Mouse (Mus musculus) mouse embryonic stem cell (cell line): ENCODE data around the gene Il34.

Source experiments
- in situ Hi-C, 2 experiments: fragments of 300-500 bp; cut with MboI; formaldehyde crosslinking; loops; 1 replicate in 1 of 2; 3 replicates in 1 of 2; pipeline ENCODE4 v1.14.3; 2019 to 2020; ENCODE audit warnings: low sequenced_read_pairs in 2 of 2, low pct_unique_long_range_greater_than_20kb in 1 of 2, mixed read lengths in 1 of 2; ENCODE audit not compliant: unreplicated experiment in 1 of 2

Il34 gene

DNA sequence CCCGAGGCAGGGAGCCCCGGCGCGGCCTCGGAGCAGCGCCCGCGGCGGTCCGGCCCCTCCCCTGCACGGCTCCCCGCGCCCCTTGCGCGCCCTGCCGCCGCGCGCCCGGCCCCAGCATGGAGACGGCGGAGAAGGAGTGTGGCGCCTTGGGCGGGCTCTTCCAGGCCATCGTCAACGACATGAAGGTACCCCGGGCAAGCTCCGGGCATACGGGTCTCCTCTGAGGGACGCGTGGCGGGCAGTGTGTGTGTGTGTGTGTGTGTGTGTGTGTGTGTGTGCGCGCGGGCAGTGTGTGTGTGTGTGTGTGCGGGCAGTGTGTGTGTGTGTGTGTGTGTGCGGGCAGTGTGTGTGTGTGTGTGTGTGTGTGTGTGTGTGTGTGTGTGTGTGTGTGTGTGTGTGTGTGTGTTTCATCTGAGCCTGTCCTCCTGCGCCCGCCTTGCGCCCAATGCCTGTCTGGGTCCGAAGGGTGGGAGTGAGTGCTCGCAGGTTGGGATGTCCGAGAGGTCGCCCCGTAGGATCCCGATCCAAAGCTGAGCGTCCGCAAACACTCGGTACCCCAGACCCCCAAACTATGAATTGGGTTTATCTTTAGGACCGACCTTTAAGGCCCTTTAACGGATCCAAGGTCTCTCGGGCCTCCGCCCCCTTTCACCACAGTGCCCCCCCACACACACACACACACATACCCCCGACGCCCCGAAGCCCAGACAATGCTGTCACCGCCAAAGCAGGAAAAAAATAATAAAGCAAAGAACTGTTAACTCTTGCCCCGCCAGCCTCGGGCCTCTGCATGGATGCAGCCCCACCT is 83.9 kb downstream of the Il34 start:
- in situ Hi-C loops = no loop called here

DNA sequence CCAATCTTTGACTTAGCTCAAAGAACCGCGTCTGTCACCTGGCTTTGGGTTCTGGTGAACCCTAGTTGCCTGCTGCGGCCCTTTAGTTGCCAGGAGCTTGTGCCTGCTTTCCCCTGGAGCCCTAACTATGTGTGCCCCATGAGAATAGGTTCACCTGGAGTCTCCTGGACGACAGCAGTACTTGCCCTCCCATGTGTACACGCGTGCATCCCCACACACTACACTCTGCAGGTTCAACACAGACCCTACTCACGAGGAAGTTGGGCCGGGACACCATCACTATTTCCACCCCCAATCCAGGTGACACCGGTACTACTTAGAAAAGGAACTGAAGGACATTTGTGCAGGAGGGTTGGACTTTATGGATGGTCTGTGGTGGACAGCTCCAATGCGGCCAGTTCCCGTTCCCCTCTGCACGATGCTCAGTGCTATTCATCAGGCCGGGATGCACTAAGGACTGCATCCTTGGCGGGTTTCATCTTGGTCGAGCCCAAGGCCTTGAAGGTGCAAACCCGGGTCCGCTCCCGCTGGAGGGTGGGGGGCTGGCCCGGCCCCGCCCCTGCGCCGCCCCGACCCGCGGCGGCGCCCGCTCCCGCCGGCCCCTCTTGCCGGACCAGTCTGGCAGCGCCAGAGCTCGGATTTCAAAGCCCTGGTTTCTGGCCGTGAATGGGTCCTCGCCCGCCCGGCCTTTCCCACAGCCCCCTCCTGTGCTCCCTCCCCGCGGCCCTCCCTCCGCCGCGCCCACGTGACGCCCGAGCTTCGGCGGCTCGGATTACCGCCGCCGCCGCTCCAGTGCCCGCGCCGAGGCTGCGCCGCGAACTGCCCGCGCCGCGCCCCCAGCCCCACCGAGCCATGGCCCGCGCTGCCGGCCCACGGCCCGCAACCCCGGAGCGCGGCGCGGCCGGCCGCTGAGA is 84.8 kb downstream of the Il34 start, which contains the start of gene Mtss1l:
TSS of gene Mtss1l (plus strand) at position 792 of the 914 bp plus-strand sequence.
- in situ Hi-C loops = no loop called here

DNA sequence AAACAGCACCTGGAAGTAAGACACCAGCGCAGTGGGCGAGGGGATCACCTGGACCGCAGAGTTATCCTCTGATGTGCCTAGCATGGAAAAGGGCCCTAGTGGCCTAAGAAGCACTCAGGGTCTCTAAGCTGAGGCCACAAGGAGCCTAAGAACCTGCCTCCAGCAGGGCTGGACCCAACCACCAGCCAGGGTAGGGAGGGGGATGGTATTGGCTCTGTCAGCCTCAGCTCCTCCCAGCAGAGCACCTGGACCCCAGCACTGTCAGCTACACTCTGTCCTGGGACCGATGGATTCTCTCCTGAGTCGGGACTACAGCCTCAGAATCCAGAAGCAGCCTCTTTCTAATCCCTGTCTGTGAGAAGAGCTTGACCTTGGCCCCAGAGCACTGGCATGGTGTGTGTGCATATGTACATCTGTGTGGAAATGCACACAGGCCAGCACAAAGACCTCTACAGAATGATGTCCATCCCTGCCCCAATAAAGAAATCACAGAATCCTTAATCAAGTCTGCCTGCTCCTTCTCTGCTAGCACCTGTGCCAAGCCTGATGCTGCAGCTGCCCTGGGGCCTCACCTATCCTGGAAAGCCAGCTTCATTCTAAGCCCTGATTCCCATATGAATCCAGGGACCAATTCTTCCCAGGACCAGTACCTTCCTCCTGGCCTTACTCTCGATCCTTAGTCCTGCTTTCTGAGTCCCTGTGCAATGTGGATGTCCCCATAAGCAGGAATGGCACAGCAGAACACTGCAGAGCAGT is 85.6 kb downstream of the Il34 start:
- in situ Hi-C loops = no loop called here

DNA sequence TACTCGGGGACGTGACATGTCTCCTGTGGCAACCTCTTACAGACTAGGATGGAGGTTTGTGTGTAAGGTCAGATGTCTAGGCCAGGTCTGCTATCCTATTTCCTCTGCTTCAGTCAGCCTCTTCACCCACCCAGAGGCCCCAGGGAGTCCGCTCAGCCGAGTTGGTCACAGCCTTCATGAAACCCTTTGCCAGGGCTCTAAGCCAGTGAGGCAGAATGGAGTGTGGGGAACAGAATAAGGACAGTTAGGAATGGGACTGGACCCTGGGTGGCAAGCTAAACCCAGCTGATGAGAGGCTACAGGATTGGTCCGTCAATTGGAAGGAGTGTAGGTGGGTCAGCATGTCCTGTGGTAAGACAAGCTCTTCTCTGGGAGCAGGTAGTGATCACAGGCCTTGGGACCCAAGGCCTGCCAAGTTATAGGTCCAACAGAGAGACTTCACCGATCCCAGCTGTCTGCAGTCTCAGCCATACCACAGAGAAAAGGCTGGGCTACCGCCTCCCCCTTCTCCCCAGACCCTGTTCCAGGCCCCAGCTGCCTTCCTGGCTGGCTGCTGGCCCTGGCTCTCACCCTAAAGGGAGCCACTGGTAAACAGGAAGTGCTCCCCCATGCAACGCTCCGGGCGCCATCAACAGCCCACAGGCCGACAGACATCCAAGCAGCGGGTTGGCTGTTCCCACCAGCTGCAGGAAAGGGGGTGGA is 86.6 kb downstream of the Il34 start:
- in situ Hi-C loops = no loop called here

DNA sequence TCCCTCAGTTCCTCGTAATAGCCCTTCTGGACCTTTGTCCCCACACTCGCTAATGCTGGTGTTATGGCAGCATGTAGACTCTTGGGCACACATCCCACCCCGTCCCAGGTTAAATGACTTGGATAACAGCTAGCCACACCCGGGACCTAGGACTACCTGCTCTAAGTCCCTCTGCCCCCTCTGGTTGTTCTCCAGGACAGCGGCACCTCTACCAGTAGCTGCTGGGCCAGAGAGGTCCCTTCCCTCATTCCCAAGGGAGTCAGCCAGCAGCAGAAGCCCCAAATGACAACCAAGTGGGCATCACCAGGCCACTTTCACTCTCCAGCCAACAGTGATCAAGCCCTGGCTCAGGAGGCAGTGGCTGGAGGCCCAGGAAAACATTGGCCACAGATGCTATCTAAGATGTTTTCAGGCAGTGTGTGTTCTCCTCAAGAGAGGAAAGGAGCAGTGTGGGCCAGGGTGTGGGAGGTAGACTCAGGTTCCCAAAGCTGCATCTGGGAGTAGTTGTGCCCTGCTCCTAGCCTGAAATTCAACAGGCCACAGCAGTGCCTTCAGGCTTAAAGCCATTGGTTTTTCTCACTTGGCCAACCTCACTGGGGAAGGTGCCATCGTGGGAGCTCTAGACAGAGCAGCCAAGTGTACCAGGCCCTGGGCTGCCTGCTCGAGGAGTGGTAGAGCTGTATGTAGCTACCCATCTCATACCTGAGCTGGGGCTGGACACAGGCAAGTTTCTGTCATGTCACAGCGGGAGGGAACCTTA is 87.3 kb downstream of the Il34 start:
- in situ Hi-C loops = no loop called here

DNA sequence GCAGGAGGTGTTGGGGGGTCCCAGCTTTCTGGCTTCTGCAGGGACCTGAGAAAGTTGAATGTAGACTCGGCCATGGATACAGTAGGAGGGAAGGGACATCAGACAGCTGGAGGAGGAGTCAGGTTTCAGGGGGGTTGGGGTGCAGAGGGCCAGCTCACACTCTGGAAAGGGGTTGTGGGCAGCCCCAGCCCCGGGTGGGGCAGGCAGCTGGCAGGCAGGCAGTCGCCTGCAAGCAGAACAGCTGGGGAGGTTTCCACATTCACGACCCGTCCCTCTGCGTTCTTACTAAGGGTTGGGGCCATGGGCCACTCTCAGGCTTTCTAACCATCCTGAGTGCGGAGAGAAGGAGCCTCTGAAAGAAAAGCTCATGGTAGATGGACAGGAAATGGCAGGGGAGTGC is 88.6 kb downstream of the Il34 start:
- in situ Hi-C loops = no loop called here

DNA sequence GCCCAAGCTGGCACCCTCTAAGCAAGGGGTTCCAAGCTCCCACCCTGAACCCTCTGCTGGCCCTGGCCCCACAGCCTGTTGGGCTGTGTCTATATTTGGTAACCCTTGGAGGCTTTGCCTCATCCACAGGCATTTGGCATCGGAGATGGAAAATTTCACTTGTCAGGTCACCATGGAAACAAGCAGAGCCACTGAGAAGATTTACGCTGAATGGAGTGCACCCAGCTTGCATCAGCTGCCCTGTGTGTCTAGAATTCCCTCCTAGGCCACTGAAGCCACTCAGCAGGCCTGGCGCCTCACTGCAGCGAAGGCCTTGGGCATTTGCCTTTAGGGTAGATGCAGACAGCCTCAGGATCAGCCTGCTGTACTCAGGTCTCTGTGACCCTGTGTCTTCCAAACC is 89.6 kb downstream of the Il34 start:
- in situ Hi-C loops = no loop called here

GRCm38 (mm10) chr8:110714827-110715519 is 90.8 kb downstream of the Il34 start:
- in situ Hi-C loops = no loop called here

DNA sequence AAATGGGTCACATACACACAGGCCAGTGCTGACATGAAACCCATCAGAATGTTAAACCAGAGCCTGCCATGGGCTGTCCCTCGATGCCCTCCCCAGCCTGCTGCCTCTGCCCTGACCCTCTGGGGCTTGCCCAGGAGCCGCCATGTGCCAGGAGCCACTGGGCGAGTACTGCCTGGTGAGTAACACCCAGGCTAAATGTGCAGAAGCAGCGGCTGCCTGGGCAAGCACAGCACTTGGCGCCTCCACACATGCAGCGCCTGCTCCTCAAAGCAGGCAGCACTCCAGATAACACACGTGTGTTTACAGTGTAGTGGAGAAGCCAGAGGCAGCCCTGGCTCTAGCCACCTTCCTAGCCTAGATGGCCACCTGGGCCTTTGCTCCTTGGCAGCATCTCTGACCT is 92.7 kb downstream of the Il34 start:
- in situ Hi-C loops = no loop called here

DNA sequence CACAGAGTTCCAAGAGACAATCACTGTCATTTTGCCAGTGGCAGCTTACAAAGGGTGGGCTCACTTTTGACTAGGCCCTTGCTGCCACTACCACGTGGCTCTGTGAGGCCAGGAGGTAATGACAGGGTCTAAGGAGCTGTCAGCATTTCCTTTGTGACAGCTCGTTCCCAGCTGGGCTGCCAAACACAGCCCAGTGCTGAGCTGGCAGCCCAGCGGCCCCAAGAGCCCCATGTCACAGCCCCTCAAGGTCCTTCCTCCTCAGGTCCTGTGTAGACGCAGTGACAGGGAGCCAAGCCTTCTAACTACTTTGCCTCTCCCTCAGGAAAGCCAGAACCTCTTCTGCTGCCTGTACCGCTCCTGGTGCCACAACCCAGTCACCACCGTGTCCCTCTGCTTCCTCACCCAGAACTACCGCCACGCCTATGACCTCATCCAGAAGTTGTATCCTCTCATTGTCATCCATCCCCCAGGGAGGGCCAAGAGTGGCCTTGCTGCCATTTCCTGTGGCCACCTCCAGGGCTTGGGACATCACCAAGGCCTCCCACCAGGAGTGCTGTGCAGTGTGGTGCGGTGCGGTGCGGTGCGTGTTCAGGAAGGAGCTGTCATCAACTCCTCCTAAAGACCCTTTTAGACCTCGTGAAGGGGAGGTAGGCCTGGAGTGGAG is 94.3 kb downstream of the Il34 start:
- in situ Hi-C loops = no loop called here

- in situ Hi-C loops = no loop called here
Observed at GRCm38 (mm10) chr8:110710593-110710992, 95.1 kb downstream of the Il34 start.

DNA sequence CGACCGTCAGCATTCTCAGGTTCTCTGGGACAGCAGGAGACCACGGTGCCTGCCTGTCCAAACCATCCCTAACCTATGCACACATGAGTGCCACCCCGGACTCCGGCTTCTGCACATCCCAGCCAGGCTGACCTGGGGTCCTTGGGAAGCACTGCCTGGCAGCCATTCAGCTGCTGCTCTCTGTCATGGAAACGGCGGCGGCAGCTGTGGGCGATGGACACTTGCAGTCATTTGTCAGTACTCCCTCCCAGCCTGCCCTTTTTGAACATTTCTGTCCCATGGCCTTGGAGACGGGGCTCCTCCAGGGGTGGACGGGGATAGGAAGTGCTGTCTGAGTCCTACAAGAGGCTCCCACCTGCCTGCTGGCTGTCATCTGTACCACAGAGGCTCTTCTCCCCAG is 97.3 kb downstream of the Il34 start:
- in situ Hi-C loops = no loop called here

DNA sequence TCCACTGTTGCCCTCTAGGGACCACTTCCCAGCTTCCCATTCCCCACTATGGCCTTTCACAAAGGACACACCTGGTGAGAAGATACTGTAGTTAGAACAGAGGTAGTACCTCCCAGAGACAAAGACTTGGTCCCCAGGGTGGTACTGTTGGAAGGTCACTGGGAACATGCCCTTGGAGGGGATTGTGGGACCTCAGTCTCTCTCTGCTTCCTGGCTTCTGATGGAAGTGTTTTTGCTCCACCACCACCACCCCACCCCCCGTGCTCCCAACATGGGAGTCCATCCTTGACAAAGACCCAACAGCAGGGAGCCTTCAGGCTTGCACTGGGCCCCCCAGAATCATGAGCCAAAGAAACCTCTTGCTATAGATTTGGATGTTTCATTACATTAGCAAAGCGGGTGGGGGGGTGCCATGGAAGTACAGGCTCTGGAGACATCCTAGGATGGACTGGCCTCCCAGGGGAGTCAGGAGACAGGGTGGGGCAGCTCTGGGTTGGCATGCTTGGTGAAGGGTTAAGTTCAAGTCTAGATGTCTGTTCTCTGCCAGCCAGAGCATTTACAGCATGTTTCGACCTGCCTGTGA is 99.3 kb downstream of the Il34 start:
- in situ Hi-C loops = no loop called here

GRCm38 (mm10) chr8:110705391-110706287 is 100.1 kb downstream of the Il34 start:
- in situ Hi-C loops = no loop called here

DNA sequence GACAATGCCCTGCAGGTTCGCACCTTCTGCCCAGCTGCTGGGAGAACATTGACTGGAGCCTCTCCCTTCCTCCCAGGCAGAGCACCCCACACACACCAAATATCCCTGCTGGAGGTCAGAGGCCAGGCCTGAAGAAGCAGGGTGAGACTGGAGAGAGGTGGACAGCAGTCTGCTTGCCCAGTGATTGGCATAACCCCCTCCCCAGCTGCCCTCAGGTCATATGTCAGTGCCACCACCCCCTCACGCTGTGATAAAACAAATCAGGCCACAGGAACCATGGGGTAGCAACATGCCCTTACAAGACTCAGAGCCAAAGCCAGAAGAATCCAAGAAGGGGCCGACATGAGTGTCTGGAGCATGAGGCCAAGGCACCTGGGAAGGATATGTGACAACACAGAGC is 101.6 kb downstream of the Il34 start:
- in situ Hi-C loops = no loop called here
